Mouse (Mus musculus): ENCODE measurements around the gene Clic1.
"Not testable (repeated sequence)": the region's sequence is repeated elsewhere in the genome, so short reads cannot be mapped to it uniquely, and the experiment has no call there.

Clic1 gene

GRCm38 (mm10) chr17:35049561-35050016, at the start of gene Clic1:
Gene Clic1, plus strand, starts transcription at chr17:35049966.
- peak; percentile 51 for DNase-seq (ENCODE audit: low spot score)

DNA sequence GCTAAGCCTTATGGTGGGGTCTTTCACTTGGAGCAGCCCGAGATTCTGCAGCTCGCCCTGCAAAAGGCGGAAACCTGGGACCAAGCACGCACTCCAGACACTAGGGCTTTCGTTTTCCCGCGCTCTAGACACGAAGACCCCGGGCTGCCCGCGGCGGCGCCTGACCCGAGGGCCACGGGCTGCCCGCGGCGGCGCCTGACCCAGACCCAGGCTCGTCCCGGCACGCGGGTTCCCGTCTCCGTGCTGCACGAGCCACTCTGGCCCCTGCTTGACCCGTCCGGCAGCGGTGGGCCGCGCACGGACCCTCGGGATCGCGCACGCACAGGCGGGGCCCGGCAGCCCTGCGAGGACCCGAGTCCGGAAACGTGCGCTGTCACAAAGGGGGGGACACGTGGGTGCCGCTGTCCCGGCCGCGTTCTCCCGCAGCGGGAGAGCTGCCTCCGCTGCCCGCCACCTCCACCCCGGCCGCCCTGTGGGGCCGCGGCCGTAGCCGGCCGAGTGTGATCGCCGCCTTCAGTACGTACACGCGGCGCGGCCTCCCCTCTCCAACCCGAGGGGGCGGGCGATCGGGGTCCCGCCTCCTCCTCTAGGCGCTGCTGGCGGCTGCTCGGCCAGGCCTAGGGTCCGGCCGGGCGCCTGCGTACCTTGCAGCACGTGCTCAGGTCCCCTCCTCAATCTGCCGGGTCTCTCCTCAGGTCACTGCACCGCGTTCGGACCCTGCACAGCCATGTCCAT, 48.9 kb upstream of the Clic1 start, which contains the start of gene Vars:
Gene Vars (plus strand): TSS at position 271 of the 735 bp plus-strand sequence.
- DNase-seq (ENCODE audit: low spot score), result peak; percentile 89

- no peak for DNase-seq (ENCODE audit: low spot score)
Measured at GRCm38 (mm10) chr17:35001452-35002152, 48.2 kb upstream of the Clic1 start.

- no peak for DNase-seq (ENCODE audit: low spot score)
Measured at GRCm38 (mm10) chr17:35002153-35002865, 47.5 kb upstream of the Clic1 start.

DNA sequence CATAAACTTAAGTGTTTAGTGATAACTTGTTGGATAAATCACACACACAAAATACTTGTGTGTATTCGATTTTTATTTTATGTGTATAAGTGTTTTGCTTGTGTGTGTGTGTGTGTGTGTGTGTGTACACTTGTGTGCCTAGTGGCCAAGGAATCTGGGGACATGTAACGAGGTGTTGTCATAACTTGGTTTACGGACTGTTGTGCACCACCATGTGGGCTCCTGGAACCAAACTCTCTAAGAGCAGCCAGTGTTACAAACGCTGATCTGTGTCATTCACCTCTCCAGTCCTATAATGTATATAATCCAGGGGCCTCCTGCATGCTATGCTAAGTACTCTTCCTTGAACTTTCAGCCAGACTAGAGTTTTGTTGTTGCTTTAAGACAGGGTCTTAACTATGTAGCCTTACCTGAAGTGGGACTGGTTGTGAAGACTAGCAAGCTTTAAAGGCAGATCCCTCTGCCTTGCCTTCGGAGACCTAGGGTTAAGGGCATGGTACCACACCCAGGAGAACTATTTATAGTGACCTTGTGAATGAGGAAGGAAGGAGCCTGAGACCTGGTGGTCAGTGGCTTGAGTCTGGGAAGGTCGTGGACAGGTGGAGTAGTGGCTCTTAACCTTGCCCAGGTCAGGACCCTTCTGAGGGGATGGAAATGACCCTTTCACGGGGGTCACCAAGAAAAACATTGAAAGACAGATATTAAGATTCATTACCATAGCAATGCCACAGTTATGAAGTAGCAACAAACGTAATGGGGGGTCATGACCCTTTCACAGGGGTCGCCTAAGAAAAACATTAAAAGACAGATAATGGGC, 46.5 kb upstream of the Clic1 start:
- DNase-seq (ENCODE audit: low spot score), result no peak

GRCm38 (mm10) chr17:35004075-35004717, 45.6 kb upstream of the Clic1 start:
- DNase-seq (ENCODE audit: low spot score), result no peak

GRCm38 (mm10) chr17:35005158-35005557, 44.6 kb upstream of the Clic1 start:
- no peak for DNase-seq (ENCODE audit: low spot score)

DNA sequence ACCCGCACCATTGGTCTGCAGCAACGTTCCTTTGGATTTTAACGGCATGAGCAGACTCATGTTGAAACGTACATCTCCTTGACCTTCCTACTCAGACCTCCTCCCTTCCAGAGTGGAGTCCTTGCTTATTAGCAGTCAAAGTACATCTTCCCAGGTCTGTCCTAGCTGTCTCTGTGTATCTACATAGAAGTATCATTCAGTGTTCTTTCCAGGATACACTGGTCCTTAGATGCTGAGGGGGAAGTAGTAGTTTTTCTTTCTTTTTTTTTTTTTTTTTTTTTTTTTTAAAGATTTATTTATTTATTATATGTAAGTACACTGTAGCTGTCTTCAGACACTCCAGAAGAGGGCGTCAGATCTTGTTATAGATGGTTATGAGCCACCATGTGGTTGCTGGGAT, 43.9 kb upstream of the Clic1 start:
- DNase-seq (ENCODE audit: low spot score), result not testable (repeated sequence)

GRCm38 (mm10) chr17:35007387-35007991, 42.3 kb upstream of the Clic1 start:
- DNase-seq (ENCODE audit: low spot score), result no peak

DNA sequence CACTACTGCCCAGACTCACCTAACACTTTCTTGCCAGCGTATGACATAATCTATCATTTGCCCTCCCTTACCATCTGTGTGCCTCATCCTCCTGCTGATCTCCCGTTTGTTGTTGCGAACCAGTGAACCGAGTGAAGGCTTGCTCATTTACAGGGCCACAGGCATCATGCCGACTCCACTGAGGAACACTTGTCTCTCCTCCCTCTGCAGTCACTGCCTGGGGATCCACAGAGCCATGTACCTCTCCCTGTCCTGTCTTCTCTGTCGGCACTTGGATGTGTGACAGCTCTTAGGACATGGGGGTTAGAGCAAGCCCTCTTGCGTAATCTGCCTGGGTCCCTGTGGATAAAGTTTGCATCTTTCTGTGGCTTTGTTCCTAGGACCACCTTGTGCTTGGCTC, 40.2 kb upstream of the Clic1 start:
- no peak for DNase-seq (ENCODE audit: low spot score)

DNA sequence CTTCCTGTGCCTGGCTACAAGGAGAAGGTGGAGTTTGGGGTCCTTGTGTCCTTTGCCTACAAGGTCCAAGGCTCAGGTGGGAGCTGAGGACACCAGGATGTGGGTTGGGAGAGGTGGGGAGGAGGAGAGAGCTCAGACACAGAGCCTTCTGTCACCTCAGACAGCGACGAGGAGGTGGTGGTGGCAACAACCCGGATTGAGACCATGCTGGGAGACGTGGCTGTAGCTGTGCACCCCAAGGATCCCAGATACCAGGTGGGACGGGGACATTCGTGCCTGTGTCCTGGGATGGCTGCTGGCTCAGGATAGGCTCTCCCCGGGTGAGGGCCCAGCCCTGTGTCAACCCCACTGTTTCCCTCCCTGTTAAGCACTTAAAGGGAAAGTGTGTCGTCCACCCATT, 38.3 kb upstream of the Clic1 start:
- DNase-seq (ENCODE audit: low spot score), result no peak

DNA sequence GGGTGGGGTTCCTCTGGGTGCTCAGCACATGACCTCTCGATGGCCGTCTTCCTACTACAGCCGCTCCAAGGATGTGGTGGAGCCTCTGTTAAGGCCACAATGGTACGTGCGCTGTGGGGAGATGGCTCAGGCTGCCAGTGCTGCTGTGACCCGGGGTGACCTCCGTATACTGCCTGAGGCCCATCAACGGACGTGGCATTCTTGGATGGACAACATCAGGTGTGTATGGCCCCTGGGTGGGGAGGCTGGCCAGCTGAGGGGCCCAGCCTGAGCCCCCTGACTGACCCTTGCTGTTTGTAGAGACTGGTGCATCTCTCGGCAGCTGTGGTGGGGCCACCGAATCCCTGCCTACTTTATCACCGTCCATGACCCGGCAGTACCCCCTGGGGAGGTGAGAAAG, 37.3 kb upstream of the Clic1 start:
- no peak for DNase-seq (ENCODE audit: low spot score)

DNA sequence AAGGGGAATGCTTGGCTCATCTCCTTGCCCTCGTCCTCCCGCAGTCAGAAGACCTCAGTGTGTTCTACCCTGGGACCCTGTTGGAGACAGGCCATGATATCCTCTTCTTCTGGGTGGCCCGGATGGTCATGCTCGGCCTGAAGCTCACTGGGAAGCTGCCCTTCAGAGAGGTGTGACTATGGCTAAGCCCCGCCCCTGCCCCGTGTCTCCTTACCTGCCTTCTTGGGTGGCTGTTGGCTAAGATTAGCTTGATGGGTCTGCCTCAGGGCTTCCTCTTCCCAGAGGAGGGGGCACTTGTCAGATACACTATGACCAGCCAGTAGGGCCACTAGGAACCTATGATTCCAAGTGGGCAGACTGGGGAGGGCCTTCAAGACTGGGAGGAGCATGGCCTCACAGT, 36.5 kb upstream of the Clic1 start:
- no peak for DNase-seq (ENCODE audit: low spot score)

GRCm38 (mm10) chr17:35015296-35015695, 34.5 kb upstream of the Clic1 start:
- no peak for DNase-seq (ENCODE audit: low spot score)

DNA sequence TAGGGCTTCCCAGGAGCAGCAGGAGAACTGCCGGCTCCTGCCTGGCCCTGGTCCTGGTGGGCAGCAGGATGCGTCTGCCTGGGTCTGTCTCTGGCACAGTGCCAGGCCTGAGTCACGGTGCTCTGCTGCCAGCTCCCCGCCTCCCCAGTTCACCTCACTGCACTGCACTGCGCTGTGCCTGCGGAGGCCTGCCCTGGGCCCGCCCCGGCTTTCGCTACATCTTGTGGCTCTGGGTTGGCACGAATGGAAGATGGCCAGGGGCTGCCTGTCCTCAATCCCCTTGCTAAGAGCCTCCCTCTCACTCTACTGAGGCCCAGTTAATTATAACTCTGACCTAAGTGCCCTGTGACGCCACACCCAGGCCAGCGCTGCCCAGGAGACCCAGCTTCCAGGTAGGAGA, 33.4 kb upstream of the Clic1 start, which contains the start of gene Vwa7:
Gene Vwa7 (plus strand): TSS at position 204 of the 400 bp plus-strand sequence.
- DNase-seq (ENCODE audit: low spot score), result no peak

GRCm38 (mm10) chr17:35016791-35017705, 32.7 kb upstream of the Clic1 start:
- DNase-seq (ENCODE audit: low spot score), result no peak

DNA sequence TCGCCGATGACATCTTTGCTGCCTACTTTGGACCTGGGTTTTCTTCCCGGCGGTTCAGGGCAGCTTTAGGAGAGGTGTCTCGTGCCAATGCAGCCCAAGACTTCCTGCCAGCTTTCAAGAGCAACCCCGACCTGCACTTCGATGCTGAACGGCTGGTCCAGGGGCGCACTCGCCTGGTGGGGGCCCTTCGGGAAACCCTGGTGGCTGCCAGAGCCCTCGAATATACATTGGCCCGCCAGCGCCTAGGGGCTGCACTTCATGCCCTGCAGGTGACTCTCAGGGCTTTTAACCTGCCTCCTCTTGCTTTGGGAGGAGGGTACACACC, 32.1 kb upstream of the Clic1 start:
- DNase-seq (ENCODE audit: low spot score), result no peak

GRCm38 (mm10) chr17:35018171-35018570, 31.6 kb upstream of the Clic1 start:
- DNase-seq (ENCODE audit: low spot score), result no peak

DNA sequence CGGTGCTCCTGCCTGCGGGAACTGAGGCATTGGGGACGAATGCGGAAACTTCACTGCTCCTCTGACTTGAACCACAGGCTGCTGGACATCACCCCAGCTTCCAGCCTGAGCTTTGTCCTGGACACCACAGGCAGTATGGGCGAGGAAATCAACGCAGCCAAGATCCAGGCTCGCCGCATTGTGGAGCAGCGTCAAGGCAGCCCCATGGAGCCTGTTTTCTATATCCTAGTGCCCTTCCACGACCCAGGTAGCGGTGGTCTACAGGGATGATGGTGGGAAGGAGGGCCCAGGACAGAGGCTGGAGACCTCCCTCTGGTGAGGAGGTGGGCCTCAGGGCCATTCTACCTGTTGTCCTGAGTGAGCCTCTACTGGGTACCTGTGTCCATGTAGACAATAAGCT, 29.9 kb upstream of the Clic1 start:
- no peak for DNase-seq (ENCODE audit: low spot score)

GRCm38 (mm10) chr17:35020551-35020950, 29.2 kb upstream of the Clic1 start:
- DNase-seq (ENCODE audit: low spot score), result no peak

All from ovary, postnatal 14 days (tissue).